Mouse (Mus musculus) limb, embryonic 14.5 days (tissue): ENCODE measurements at regions not wholly inside any gene's neighbourhood (a gene's known extent, or its start where the extent isn't known, plus 50 kb on each side); places are given as distances from the start of the nearest gene placed in this dataset.

ENCODE experiments used
- ATAC-seq: fragments of 200-750 bp; cut with Nextera tagmentation; 2 replicates; pipeline ENCODE4 v1.8.0; 2017; ENCODE audit warnings: low read depth, moderate number of reproducible peaks, moderate TSS enrichment; ENCODE audit not compliant: low FRiP score
- DNase-seq: peaks from one replicate; pipeline ENCODE4 v3.0.0-alpha.2; 2015; ENCODE audit warnings: low spot score
- H3K27ac ChIP-seq: fragments of 300-500 bp; sonication (generic); replicated peaks from 2 replicates; pipeline ENCODE4 v1.5.1; 2014; ENCODE audit warnings: low read depth, mild to moderate bottlenecking, low read length, moderate library complexity, mixed read lengths
- H3K27me3 ChIP-seq: fragments of 300-500 bp; sonication (generic); 2 replicates; pipeline ENCODE4 v1.6.1; 2014; ENCODE audit warnings: low read length, mixed read lengths; ENCODE audit not compliant: control insufficient read depth, insufficient read depth
- H3K36me3 ChIP-seq: fragments of 300-500 bp; sonication (generic); 2 replicates; pipeline ENCODE4 v1.6.1; 2014; ENCODE audit warnings: mild to moderate bottlenecking, low read length, moderate library complexity, mixed read lengths; ENCODE audit not compliant: control insufficient read depth, insufficient read depth
- H3K4me1 ChIP-seq: fragments of 300-500 bp; sonication (generic); 2 replicates; pipeline ENCODE4 v1.6.1; 2014; ENCODE audit warnings: antibody characterized with exemption, low read length, mixed read lengths; ENCODE audit not compliant: control insufficient read depth, insufficient read depth
- H3K4me2 ChIP-seq: fragments of 300-500 bp; sonication (generic); replicated peaks from 2 replicates; pipeline ENCODE4 v1.6.1; 2014; ENCODE audit warnings: low read depth, mild to moderate bottlenecking, low read length, moderate library complexity; ENCODE audit not compliant: severe bottlenecking
- H3K4me3 ChIP-seq: fragments of 300-500 bp; sonication (generic); replicated peaks from 2 replicates; pipeline ENCODE4 v1.5.1; 2014; ENCODE audit warnings: low read length
- H3K9ac ChIP-seq: fragments of 300-500 bp; sonication (generic); 2 replicates; pipeline ENCODE4 v1.6.1; 2014; ENCODE audit warnings: mild to moderate bottlenecking, low read depth, low read length, moderate library complexity; ENCODE audit not compliant: severe bottlenecking
- H3K9me3 ChIP-seq: fragments of 300-500 bp; sonication (generic); 2 replicates; pipeline ENCODE4 v1.6.1; 2016; ENCODE audit warnings: low read length; ENCODE audit not compliant: control insufficient read depth
- POLR2A ChIP-seq: fragments of 200-500 bp; IDR thresholded peaks from 2 replicates; pipeline ENCODE4 v1.8.0; 2012; ENCODE audit warnings: inconsistent platforms, mild to moderate bottlenecking, moderate library complexity, borderline replicate concordance; ENCODE audit not compliant: insufficient read depth, insufficient read length; ENCODE audit errors: extremely low read depth
- WGBS: fragments of 180-500 bp; shearing (Covaris S2); extraction: QIAGEN DNeasy Blood & Tissue Kit; methylation state at CpG from one replicate; pipeline ENCODE4 v1.1.7; 2014; 5-methylcytosine and 5-hydroxymethylcytosine counted together

DNA sequence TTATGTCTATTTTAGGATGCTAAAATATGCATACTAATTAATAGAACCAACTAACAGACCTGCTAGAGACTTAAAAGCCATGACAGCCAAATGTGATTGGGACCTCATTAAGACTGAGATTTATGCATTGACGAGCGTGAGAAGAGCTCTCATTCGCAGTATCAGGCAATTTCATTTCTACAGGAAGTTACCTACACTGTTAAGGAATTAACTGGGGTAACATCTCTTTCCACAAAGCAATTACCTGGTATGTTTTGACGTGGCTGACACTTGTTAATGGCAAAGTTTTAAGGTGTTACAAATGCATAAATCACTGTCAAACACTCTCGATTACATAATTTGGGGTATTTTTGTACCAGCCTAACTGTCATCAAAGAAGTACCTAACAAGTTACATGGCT is 324.7 kb upstream of the Gpc5 start:
- no peak overlapping the region for H3K4me3 ChIP-seq
- TF ChIP-seq POLR2A, result no peak
- DNase-seq (no peak), ATAC-seq (no peak)
- 74% methylated on average over 5 of the region's 5 CpGs for WGBS
- no peaks in the 10 kb centered on the region for H3K4me1 ChIP-seq
- no peak overlapping the region for H3K9ac ChIP-seq
- no peak overlapping the region for H3K4me2 ChIP-seq
- H3K27me3 ChIP-seq, result no peaks in the 10 kb centered on the region
- H3K36me3 ChIP-seq, result no peaks in the 10 kb centered on the region
- no peaks in the 10 kb centered on the region for H3K9me3 ChIP-seq
- no peak overlapping the region for H3K27ac ChIP-seq

GRCm38 (mm10) chr14:114776723-114777122 is 315.3 kb upstream of the Gpc5 start:
- 68% methylated on average over 2 of the region's 2 CpGs for WGBS
- H3K27ac ChIP-seq, result no peak overlapping the region
- H3K36me3 ChIP-seq, result no peaks in the 10 kb centered on the region
- H3K4me2 ChIP-seq, result no peak overlapping the region
- no peak for TF ChIP-seq POLR2A
- DNase-seq (no peak), ATAC-seq (no peak)
- no peak overlapping the region for H3K9ac ChIP-seq
- H3K9me3 ChIP-seq, result no peaks in the 10 kb centered on the region
- H3K4me3 ChIP-seq, result no peak overlapping the region
- no peaks in the 10 kb centered on the region for H3K4me1 ChIP-seq
- H3K27me3 ChIP-seq, result no peaks in the 10 kb centered on the region

- no peak for TF ChIP-seq POLR2A
- Histone ChIP-seq H3K4me2 (no peak overlapping the region), H3K9me3 (no peaks in the 10 kb centered on the region), H3K27ac (no peak overlapping the region), H3K9ac (no peak overlapping the region), H3K27me3 (no peaks in the 10 kb centered on the region), H3K36me3 (no peaks in the 10 kb centered on the region), H3K4me3 (no peak overlapping the region), H3K4me1 (no peaks in the 10 kb centered on the region)
- 83% methylated on average over 3 of the region's 3 CpGs for WGBS
- ATAC-seq (no peak), DNase-seq (no peak)
These were observed 310.2 kb upstream of the Gpc5 start for GRCm38 (mm10) chr14:114781821-114782220.

DNA sequence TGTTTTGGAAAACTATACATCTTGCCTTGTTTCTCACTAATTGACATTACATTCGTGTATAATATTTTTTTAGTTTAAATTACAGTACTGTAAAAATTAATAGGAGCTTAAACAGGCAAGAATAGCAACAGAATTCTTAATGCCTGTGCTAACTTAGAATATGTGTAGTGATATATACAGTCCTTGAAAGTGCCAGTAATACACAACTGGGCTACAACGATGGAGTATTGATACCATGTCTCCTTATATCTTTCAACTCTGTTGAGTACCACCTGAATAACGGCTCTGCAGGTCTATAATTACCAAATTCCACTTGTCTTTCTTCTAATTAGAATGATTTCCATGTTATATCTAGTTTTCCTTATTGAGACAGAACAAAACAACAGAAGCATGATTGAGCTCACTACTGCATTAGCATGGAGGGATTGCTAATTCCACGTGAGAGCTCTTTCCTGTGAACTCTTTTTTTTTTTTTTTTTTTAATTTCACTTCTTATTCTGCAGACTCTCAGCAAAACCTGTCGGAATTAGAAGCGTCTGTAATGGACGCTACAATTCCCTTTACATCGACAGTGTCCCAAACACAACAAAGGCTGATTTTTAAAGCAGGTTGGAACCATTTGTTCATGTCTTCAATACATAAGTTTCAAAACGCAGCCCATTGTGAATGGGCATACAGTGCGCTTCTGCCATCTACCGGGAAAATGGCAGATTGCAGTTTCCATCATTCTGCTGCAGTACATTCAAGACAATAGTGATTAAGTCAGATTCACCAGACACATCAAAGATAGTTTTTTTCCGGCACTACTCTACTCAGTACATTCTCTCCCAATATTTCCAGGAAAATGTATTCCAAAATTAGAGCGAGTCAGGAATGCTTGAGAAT is 300.8 kb upstream of the Gpc5 start:
- DNase-seq (peak; percentile 85), ATAC-seq (peak; percentile 47; the same call in 1 of the 2 replicates)
- Histone ChIP-seq H3K27ac (no peak overlapping the region), H3K4me1 (no peaks in the 10 kb centered on the region), H3K36me3 (no peaks in the 10 kb centered on the region), H3K27me3 (no peaks in the 10 kb centered on the region), H3K9ac (no peak overlapping the region), H3K9me3 (no peaks in the 10 kb centered on the region), H3K4me2 (peak overlapping the region; percentile 34; the same call in 1 of the 2 replicates), H3K4me3 (peak overlapping the region; percentile 17; the same call in 1 of the 2 replicates)
- WGBS, result 23% methylated on average over 13 of the region's 13 CpGs
- no peak for TF ChIP-seq POLR2A

- Histone ChIP-seq H3K27me3 (no peaks in the 10 kb centered on the region), H3K4me3 (no peak overlapping the region), H3K36me3 (no peaks in the 10 kb centered on the region), H3K9me3 (no peaks in the 10 kb centered on the region), H3K9ac (no peak overlapping the region), H3K4me1 (no peaks in the 10 kb centered on the region), H3K27ac (no peak overlapping the region), H3K4me2 (no peak overlapping the region)
- ATAC-seq, result no peak
- no peak for TF ChIP-seq POLR2A
- DNase-seq, result no peak
- 59% methylated on average over 4 of the region's 4 CpGs for WGBS
These were observed 300.2 kb upstream of the Gpc5 start for GRCm38 (mm10) chr14:114791831-114792224.
